Mouse (Mus musculus) T-cell, adult 66 days (primary cell): ENCODE measurements around the gene Plekhm1. TPM values are rescaled to one million over a fixed set of nuclear protein-coding genes. Genes with fewer than 3 reads are reported as not detected.

Source experiments
- total RNA-seq, 2 experiments: library from RNA; stranded (reverse); gene quantifications; 3 replicates in 1 of 2; 4 replicates in 1 of 2; pipeline ENCODE4 v1.2.4; 2023

Plekhm1 gene
- total RNA-seq, result 10 to 100 TPM; 36.5 to 36.6 TPM

DNA sequence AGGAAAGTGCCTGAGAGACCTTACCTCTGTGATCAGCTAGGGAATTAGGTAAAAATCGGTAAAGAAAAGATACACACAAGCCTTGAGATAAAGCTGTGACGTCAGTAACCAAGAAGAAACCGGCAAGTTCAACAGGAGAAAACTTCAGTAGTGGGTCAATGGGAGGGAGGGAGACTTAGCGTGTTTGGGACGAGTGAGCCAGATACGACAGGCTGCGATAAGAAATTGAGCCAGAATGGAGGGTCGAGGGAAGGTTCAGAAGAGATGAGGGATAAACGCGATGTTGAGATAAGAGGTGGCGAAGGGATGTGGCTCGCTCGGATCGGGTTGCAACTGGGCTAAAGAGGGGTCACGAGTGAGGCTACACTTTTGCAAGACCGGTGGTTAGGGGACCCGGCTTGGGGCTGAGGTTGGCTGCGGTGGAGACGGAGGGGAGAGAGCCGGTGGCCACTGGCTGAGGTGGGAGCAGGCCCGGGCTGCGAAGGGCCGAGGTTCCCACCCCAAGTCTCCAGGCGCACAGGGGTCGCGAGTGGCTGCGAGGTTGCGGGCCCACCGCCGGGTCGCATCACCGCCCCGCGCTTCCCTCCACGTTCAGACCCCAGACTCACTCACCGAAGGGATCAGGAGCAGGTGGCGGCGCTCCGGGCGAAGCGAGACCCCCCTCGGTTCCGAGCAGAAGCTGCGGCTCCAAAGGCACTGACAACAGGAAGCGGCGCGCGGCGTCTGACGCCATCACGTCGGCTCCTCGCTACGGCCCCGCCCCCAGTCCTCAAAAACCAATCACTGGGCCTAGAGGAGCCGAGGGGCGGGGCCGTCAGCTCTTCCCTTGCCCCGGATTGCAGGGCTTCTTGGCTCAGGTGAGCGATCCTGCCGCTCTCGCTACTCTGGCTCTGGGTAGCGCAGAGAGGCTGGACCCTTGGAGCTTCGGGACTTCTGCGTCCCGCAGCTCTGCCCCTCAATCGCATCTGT lies at the start of gene Plekhm1:
Gene Plekhm1, minus strand, starts transcription at position 707 of the 969 bp plus-strand sequence.

DNA sequence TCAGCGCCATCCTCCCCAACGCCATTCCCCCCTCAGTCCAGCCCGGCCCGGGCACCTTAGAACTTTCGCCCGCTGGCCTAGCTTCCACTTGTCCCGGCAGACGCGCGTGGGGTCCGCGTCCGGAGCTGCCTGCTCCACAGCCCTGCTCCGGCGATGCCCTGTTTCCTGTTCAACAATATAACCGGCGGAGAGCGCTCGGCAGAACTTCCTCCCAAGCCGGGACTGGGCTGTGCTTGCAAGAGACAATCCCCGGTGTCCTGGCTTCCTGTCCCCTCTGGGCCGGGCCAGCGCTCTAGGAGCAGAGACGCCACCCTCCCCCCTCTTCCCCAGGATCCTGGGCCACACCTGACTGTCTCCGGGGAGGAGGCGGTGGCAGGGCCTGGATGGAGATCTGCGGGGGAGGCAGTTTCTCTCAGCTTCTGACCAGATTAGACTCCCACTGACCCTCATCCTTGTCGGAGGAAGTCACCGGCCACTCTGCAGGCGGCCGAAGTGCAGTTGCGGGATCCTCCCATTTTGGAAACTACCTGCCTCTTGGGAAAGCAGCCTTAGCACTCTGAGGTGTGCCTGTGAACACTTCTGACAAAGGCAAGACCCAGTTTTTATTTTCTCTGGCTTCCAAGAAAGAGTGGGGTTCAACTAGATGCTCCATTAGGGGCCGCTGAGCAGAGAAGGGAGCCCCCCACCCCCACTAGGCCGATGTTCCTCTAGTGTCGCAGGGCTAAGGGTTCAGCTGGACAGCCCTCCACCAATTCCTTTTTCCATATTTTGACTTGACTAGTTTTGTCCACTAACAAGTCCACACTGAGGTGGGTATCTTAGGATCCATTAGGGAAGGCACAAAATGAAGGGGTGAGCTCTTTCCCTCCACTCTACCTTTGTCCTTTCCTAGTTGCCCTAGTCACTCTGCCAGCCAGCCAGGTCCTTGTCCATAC lies 49.0 kb downstream of the Plekhm1 start, which contains the start of gene Arhgap27:
Gene Arhgap27, minus strand, starts transcription at position 479 of the 935 bp plus-strand sequence.

Other genes with a start within 250 kb of the Plekhm1 start
- 100 to 1,000 TPM; 420 to 447 TPM for gene Fmnl1, start 241.6 kb downstream of the Plekhm1 start, total RNA-seq
- not detected for gene 1700023F06Rik, start 204.1 kb downstream of the Plekhm1 start, total RNA-seq
- not detected for gene Spata32, start 194.3 kb downstream of the Plekhm1 start, total RNA-seq
- 10 to 100 TPM; 66.2 to 71.0 TPM for gene Map3k14, start 145.2 kb downstream of the Plekhm1 start, total RNA-seq
- 10 to 100 TPM; 73.8 to 86.5 TPM for gene Arhgap27, start 49.0 kb downstream of the Plekhm1 start, total RNA-seq
- not detected for gene Lrrc37a, start 91.9 kb upstream of the Plekhm1 start, total RNA-seq
- not detected for gene Gm884, start 208.5 kb upstream of the Plekhm1 start, total RNA-seq
- gene Lyzl6, start 226.2 kb upstream of the Plekhm1 start, total RNA-seq, result not detected
- not detected for gene Rprml, start 236.9 kb upstream of the Plekhm1 start, total RNA-seq